Mouse (Mus musculus): ENCODE measurements around the gene Efr3b.

Efr3b gene

DNA sequence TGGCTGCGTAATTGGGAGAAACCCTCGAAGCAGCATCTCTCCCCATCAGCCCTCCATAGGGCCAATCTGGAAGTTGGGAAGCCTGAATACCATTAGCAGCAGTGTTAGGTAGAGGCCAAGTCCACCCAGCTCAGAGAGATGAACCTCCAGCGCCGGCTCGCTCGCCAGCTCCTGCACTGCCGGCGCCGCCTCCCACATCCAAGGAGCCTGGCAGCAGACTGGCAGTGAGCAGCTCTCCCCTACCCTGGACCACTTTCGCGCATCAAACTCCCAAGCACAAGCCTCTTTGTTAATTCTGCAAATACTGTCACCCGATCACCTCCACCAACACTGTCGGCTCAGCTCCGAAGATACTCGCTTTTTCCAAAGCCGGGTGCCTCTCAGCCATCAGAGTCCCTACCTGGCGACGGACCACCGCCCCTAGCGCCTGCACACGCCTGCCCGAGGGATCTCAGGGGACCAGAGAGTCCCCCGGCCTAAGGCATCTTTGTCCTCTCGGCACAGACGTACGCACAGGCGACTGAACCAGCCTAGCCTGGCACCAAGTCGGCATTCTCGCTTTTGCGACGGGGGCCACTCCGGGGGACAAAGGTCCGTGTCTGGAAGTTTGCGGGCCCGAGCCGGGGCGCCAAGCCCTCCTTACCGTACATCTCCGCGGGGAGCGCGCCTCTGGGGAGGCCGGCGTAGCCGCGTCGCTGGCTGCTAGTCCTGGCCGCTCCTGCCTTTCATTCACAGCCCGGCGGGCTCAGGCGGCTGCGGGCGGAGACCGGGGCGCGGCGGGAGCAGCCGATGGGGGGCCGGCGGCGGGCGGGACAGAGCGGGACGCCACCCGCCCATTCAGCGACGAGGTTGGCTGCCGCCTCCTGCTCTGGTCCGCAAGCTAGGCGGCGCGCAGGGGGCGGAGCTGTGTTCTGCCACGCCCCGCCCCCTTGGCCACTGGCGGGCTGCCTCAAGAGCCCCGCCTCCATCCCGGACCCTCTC is at the start of gene Efr3b:
Gene Efr3b, minus strand, starts transcription at position 855 of the 981 bp plus-strand sequence.
- peak; percentile 77 for DNase-seq (ENCODE audit: low read depth, low spot score)

DNA sequence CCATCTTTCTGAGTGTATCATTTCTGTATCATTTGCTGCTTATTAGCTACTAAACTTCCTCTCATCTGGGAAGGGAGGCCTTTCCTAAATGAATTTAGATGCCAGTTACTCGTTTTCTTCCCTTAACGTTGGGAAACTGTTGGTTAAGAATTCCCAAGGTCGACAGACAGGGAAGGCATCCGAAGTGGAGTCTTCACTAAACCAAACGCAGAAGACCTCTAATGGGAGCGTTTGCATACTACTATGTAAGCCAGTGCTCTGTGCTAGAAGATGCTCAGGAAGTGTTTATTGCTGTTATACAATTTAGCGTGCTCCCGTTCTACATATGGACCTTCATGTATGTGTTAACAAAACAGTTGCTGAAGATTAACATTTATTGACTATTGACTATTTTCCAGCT is 44.7 kb upstream of the Efr3b start:
- no peak for DNase-seq (ENCODE audit: low read depth, low spot score)

DNA sequence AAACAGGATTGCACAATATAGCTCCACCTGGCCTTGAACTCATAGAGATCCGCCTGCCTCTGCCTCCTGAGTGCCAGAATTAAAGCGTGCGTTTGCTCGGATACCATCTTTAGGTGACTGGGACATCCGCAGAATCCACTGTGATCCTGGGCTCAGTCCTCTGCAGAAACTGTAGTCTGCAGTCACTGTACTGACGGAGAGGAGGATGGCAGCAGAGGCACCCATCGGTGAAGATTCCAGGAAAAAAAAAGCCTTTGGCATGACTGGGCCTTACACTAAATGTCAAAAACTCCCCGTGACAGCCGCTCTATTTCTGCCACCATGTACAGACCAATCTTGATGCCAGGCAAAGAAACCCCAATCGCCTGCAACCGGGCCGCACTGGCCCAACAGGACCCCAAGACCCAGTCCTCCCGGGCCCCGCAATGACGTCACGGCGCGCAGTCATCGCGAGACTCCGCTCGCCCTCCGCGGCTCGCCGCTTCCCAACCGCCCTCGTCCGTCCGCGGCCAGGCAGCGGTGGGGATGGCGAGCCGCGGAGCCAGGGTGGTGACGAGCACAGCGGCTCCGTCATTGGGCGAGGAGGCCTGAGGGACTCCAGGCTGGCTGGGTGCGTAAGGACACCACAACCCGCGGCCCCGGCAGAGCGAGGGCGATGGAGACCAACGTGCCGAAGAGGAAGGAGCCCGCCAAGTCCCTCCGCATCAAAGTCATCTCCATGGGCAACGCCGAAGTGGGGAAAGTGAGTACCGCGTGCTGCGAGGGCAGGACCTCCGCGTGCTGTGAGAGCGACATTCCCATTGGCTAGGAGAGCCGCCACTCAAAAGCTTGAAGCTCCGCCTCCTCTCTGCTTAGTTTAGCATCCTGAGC is 43.7 kb upstream of the Efr3b start, which contains the start of gene Dnajc27:
Gene Dnajc27, plus strand, starts transcription at position 452 of the 870 bp plus-strand sequence.
- DNase-seq (ENCODE audit: low read depth, low spot score), result peak; percentile 87

DNA sequence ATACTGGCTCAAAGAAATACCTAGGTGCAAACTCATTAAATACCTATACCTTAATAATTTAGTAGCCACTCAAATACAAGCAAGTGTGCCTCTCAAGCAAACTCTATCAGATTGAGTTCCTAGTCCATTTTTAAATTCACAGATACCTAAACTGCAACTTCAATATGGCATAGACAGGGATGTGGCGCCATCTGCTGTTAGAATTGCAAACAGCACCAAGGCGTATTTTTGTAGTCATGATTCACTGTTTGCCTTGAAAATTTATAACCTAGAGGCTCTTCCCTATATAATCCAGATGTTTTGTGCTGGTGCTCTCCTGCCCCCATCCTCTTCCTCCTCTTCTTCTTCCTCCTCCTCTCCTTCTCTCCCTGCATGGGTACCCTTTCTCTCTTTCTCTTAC is 41.6 kb upstream of the Efr3b start:
- DNase-seq (ENCODE audit: low read depth, low spot score), result peak; percentile 68

- DNase-seq (ENCODE audit: low read depth, low spot score), result no peak
Measured at GRCm38 (mm10) chr12:4078069-4078468, 39.4 kb upstream of the Efr3b start.

DNA sequence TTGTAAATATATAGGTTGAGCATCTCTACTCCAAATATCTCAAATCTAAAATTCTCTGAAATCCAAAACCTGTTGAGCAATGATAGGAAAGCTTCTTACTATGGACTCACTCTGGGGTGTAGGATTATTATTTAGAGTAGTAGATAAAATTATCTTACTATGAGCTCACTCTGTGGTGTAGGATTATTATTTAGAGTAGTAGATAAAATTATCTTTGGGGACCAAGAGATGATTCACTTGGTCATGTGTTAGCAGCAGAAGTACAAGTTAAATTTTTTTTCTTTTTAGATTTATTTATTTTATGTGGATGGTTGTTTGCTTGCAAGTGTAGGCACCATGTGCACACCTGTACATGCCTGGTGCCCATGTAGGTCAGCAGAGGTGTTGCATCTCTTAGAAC is 37.7 kb upstream of the Efr3b start:
- no peak for DNase-seq (ENCODE audit: low read depth, low spot score)

DNA sequence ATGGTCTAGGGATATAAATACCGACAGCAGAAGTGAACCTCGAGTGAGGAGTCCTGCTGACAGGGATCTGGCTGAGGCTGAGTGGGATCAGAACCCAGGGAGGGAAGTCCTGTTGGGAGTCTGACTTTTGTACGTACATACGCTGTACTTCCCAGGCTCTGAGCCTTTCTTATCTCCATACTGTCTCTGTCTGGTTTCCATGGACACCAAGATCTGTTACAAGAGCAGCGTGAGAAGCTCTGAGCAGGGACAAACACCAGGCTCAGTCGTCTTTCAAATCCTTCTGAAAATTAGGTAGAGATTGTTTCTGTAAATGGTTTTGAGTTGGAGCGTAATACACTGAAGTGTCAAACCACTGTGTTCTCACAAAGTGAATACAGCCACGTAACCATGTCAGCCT is 36.7 kb upstream of the Efr3b start:
- DNase-seq (ENCODE audit: low read depth, low spot score), result no peak

DNA sequence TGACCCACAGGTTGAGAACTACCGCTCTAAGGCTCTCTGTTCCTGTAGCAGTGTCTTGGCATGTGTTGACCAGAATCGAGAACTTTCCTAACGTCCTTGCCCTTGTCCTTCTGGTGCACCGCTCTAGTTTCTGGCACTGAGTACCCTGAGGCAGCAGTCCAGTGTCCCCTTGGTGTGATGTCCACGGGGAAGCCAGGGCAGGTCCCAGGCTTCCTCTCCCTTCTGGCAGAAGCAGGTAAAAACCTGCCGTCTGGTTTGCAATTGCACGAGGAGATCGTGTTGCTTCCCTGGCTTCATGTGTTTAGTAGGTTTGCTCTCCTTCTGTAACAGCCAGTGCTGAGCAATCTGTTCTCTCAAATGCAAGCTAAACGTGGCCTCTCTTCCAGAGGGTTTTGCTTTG is 33.0 kb upstream of the Efr3b start:
- DNase-seq (ENCODE audit: low read depth, low spot score), result no peak

GRCm38 (mm10) chr12:4068551-4068950 is 29.8 kb upstream of the Efr3b start:
- DNase-seq (ENCODE audit: low read depth, low spot score), result no peak

DNA sequence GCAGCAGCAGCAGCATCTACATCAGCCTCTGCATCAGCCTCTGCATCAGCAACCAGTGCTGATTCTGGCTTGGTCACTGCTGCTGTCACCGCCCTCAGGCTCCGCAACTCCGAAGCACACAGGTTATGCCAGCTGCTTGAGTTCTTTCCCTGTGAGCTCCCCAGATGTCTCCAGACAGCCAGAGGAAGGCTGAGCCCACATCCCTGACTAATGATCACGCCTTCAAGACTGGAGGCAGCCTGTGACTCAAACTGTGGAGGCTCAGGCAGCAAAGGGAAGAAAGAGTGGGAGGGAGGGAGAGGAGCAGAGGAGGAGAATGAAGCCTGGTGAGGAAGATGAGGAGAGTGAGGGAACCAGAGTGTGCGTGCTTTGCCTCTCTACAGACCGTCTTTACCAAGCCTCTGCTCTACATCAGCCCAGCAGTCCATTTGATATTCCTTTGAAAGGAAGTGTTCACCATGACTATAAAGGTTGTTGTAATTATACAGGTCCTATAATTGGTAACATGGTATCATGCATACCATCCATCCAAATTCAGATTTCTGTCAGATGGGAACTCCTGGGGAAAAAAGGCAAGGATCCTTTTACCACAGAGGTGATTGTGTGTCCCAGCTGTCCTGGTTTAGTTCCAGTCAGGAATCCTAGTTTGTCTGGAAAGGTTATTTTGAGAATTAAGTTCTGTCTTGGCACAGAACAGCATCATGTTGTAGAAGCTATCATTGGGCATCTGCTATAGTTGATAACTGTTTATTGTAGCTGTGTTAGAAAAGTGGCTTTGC is 28.2 kb upstream of the Efr3b start:
- DNase-seq (ENCODE audit: low read depth, low spot score), result no peak

DNA sequence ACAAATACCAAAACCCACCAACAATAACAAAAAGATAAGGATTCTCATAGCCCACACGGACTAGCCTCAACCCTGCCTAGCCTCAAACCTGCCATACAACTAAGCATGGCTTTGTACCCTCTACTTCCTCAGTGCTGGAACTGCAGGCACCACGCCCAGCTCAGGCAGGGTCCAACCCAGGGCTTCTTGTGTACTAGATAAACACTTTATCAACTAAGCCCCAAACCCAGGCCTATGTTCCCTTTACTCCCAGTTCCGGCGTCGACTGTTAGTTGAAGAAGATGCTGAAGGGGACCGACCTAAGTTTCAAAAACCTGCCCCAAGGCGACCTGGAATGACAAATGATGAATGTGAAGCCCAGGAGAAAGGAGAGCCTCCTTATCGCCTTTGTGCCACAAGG is 27.2 kb upstream of the Efr3b start:
- no peak for DNase-seq (ENCODE audit: low read depth, low spot score)

GRCm38 (mm10) chr12:4065498-4065897 is 26.8 kb upstream of the Efr3b start:
- DNase-seq (ENCODE audit: low read depth, low spot score), result no peak

DNA sequence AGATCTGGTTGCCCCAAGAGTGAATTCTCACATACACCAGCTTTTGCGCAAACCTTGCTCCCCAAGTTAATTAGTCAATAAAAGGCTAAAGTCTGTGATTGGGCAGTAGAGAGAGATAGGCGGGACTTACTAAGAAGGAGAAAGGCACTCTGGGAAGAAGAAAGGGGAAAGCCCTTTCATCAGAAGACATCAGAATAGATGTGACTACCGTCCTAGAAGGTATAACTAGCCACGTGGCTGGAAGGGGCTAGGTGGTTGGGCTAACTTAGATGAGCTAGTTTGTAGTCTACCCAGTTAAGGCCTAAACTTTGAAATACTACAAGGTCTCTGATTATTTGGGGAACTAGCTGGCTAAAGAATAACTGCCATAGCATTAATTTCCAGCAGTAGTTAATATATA is 21.0 kb upstream of the Efr3b start:
- no peak for DNase-seq (ENCODE audit: low read depth, low spot score)

DNA sequence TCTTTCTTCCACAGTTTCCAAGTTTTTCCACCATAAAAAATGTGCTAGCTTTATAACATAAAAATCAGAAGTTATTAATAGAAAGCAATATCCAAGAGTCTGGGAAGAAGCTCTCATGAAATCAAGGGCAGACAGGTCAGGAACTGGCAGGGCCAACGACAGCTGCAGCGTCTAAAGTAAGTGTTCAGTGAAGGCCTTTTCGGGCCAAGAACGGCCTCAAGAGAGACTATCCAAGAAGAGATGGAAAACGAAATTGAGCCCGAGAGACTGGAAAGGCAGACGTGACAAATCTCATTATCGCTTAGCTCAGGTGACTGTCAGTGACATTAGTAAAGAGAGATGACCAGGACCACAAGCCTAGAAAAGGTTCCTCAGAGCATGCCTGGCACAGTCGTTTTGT is 19.6 kb upstream of the Efr3b start:
- no peak for DNase-seq (ENCODE audit: low read depth, low spot score)

GRCm38 (mm10) chr12:4054845-4055244 is 16.1 kb upstream of the Efr3b start:
- DNase-seq (ENCODE audit: low read depth, low spot score), result no peak

DNA sequence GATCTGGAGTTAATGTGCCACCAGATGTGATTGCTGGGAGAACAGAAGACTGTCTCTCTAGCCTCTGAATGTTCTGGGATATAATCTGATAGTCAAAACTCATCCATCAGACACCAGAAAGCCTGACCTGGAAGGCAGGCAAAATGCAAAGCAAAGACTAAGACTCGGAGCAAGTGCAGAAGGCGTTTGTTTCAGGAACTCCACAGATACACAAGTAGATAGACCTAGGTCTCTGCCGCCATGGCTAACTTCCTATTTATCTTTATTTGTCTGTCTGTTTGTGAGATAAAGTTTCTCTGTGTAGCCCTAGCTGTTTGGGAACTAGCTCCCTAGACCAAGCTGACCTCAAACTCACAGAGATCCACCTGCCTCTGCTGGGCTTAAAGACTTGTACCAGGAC is 14.9 kb upstream of the Efr3b start:
- no peak for DNase-seq (ENCODE audit: low read depth, low spot score)

GRCm38 (mm10) chr12:4050861-4051425 is 12.2 kb upstream of the Efr3b start:
- DNase-seq (ENCODE audit: low read depth, low spot score), result no peak

DNA sequence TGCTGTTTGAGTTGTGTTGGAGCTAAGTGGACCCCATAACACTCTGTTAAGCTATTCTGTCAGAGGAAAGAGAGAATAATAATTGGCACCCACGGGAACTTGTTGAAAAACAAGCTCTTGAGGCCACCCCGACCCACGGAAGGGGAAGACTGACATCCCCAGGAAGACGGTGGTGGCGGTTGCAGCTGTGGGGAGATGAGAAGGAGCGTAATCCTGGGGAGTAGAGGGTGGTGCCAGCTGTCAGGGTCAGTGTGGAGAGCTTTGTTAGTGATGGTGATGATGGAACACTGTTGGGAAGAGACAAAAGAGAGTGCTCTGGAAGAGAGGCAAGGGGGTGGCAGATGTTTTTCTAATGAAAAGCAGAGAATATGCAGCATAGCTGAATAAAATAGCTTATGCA is 9.3 kb upstream of the Efr3b start:
- DNase-seq (ENCODE audit: low read depth, low spot score), result no peak

- DNase-seq (ENCODE audit: low read depth, low spot score), result no peak
Measured at GRCm38 (mm10) chr12:4045992-4046391, 7.3 kb upstream of the Efr3b start.

DNA sequence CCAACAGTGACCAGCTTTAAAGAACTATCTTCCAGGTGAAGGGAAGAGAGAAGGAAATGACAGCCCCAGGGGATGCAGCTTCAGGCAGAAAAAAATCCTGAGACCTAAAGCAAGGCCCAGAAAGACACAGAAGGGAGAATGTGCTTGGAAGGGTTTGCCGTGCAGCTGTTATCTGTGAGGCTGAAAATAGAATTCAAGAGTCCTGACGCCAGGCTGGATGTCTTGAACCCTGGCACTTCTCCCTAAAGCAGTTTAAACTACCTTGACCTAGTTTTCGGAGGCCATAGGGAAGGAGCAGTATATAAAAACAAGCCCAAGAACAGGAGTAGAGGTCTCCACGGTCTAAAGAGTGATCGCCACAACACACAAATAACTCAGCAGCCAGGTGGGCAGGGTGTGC is 3.7 kb upstream of the Efr3b start:
- DNase-seq (ENCODE audit: low read depth, low spot score), result no peak

DNA sequence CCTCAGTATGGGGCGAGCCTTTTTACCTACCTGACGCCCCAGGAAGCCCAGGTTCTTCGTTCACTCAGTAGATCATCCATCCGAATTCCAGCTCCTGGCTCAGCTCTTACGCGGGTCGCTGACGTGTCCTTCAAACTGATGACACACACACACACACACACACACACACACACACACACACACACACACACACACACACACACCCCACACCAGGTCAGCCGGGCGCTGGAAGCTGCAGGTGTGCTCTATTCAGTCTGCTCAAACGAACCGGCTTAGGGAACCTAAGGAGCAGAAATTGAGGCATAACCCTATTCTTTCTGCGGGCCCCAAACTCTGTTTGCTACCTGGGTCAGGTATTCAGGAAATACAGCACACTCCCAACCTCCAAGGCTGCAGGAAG is 331 bp upstream of the Efr3b start:
- no peak for DNase-seq (ENCODE audit: low read depth, low spot score)
